Mouse (Mus musculus) CH12.LX (cell line): ENCODE data around the gene Inpp4b.

ENCODE experiments used
- CHD1 ChIP-seq: IDR thresholded peaks from 2 replicates; pipeline ENCODE4 v1.6.1; 2012; ENCODE audit warnings: low read depth, low read length, improper control_type of control experiment, inconsistent platforms
- CTCF ChIP-seq, 2 experiments: IDR thresholded peaks in 1 of 2; conservative IDR thresholded peaks in 1 of 2; 2 replicates each; pipeline ENCODE4 v1.5.1; 2011 to 2012; ENCODE audit warnings: low read depth in 2 of 2, low read length in 2 of 2, improper control_type of control experiment in 1 of 2, inconsistent platforms in 1 of 2, mild to moderate bottlenecking in 1 of 2, moderate library complexity in 1 of 2
- EP300 ChIP-seq: IDR thresholded peaks from 2 replicates; pipeline ENCODE4 v1.6.1; 2011; ENCODE audit warnings: low read length, improper control_type of control experiment
- ETS1 ChIP-seq: conservative IDR thresholded peaks from 2 replicates; pipeline ENCODE4 v1.6.1; 2012; ENCODE audit warnings: low read depth, mild to moderate bottlenecking, inconsistent platforms, low read length, improper control_type of control experiment, moderate library complexity
- HCFC1 ChIP-seq: IDR thresholded peaks from 2 replicates; pipeline ENCODE4 v1.6.1; 2012; ENCODE audit warnings: low read depth, mild to moderate bottlenecking, inconsistent platforms, low read length, improper control_type of control experiment
- MAFK ChIP-seq: IDR thresholded peaks from 2 replicates; pipeline ENCODE4 v1.6.1; 2011; ENCODE audit warnings: low read length, improper control_type of control experiment; ENCODE audit not compliant: insufficient replicate concordance
- POLR2A ChIP-seq: IDR thresholded peaks from 2 replicates; pipeline ENCODE4 v1.6.1; 2011; ENCODE audit warnings: low read depth, mild to moderate bottlenecking, improper control_type of control experiment, low read length
- UBTF ChIP-seq: IDR thresholded peaks from 2 replicates; pipeline ENCODE4 v1.6.1; 2012; ENCODE audit warnings: low read depth, mild to moderate bottlenecking, inconsistent platforms, low read length, improper control_type of control experiment, moderate library complexity
- ZC3H11A ChIP-seq: IDR thresholded peaks from 2 replicates; pipeline ENCODE4 v1.6.1; 2012; ENCODE audit warnings: low read depth, mild to moderate bottlenecking, inconsistent platforms, low read length, improper control_type of control experiment

GRCm38 (mm10) chr8:81884195-81884594, 541.8 kb downstream of the Inpp4b start:
- no peak for TF ChIP-seq ETS1
- TF ChIP-seq CTCF (conservative IDR thresholded peaks at IDR 0.05 in 1 of 2, IDR thresholded peaks at IDR 0.05 in 1 of 2; ENCODE audit: low read depth in 2 of 2, low read length in 2 of 2): no peak
- TF ChIP-seq EP300: no peak
- no peak for TF ChIP-seq MAFK
- no peak for TF ChIP-seq ZC3H11A
- TF ChIP-seq POLR2A: no peak
- TF ChIP-seq UBTF: no peak
- TF ChIP-seq CHD1: no peak
- TF ChIP-seq HCFC1: no peak
